Mouse (Mus musculus) heart, adult 2 months (tissue): ENCODE data around the gene Hoxc8.

Experiments used
- CTCF ChIP-seq: fragments of 200-600 bp; IDR thresholded peaks from 2 replicates; pipeline ENCODE4 v1.8.1; 2022; ENCODE audit warnings: antibody characterized with exemption, mild to moderate bottlenecking, moderate library complexity
- EP300 ChIP-seq: fragments of 200-500 bp; IDR thresholded peaks from 2 replicates; pipeline ENCODE4 v1.6.1; 2011; ENCODE audit warnings: low read depth, low read length, control low read depth; ENCODE audit not compliant: insufficient read depth

GRCm38 (mm10) chr15:102992206-102992605 lies 1.8 kb downstream of the Hoxc8 start:
- TF ChIP-seq EP300 (no peak), CTCF (no peak)
